In genomic region chr6:30302156-30302555, GRCm38 (mm10) we compare ENCODE assay signal across 7 mouse cellular contexts. TPM values are rescaled to one million over a fixed set of nuclear protein-coding genes. Genes with fewer than 3 reads are reported as not detected.
A peak's percentile ranks its signal among the peaks of the same experiment; 100 is the strongest.
DNase-seq lines count a peak whose midpoint lies in the region; ATAC-seq lines count a peak whose summit lies in the region.

No protein-coding gene starts in this region.

- WGBS in forebrain, embryonic 11.5 days: 4% methylated on average over 4 of the region's 4 CpGs
- 5% methylated on average over 4 of the region's 4 CpGs for WGBS in limb, embryonic 13.5 days
- WGBS in stomach, embryonic 15.5 days: 8% methylated on average over 4 of the region's 4 CpGs

- H3K4me1 ChIP-seq in megakaryocyte, embryonic 14.5 days: peaks cover 78% of the 10 kb centered on the region
- H3K4me1 ChIP-seq in forebrain, embryonic 11.5 days (replicated peaks; ENCODE audit: control insufficient read depth, insufficient read depth, low read length): peaks cover 13% of the 10 kb centered on the region
- H3K4me1 ChIP-seq in limb, embryonic 13.5 days: peaks cover 44% of the 10 kb centered on the region
- H3K4me1 ChIP-seq in stomach, embryonic 15.5 days: peaks cover 15% of the 10 kb centered on the region

- peaks cover 37% of the 10 kb centered on the region for H3K36me3 ChIP-seq in megakaryocyte, embryonic 14.5 days (replicated peaks; ENCODE audit: low read length)
- no peaks in the 10 kb centered on the region for H3K36me3 ChIP-seq in forebrain, embryonic 11.5 days (ENCODE audit: control insufficient read depth, insufficient read depth, low read length)
- peaks cover 13% of the 10 kb centered on the region for H3K36me3 ChIP-seq in limb, embryonic 13.5 days
- no peaks in the 10 kb centered on the region; the same call in 1 of the 2 replicates for H3K36me3 ChIP-seq in stomach, embryonic 15.5 days

- peak overlapping the region; percentile 46; the same call in 1 of the 2 replicates for H3K9ac ChIP-seq in forebrain, embryonic 11.5 days (ENCODE audit: low read length)
- H3K9ac ChIP-seq in limb, embryonic 13.5 days: peak overlapping the region; percentile 84
- peak overlapping the region; percentile 19; the same call in 1 of the 2 replicates for H3K9ac ChIP-seq in stomach, embryonic 15.5 days

- H3K9me3 ChIP-seq in megakaryocyte, embryonic 14.5 days: no peaks in the 10 kb centered on the region
- H3K9me3 ChIP-seq in forebrain, embryonic 11.5 days (ENCODE audit: control insufficient read depth, low read length): no peaks in the 10 kb centered on the region
- H3K9me3 ChIP-seq in limb, embryonic 13.5 days: no peaks in the 10 kb centered on the region
- no peaks in the 10 kb centered on the region for H3K9me3 ChIP-seq in stomach, embryonic 15.5 days

- no peak for ATAC-seq in megakaryocyte, adult 5-6 weeks (ENCODE audit: poor library complexity, severe bottlenecking)
- ATAC-seq in forebrain, embryonic 11.5 days (replicated peaks; ENCODE audit: low FRiP score): no peak
- ATAC-seq in limb, embryonic 13.5 days (ENCODE audit: low FRiP score, low read depth): no peak
- ATAC-seq in stomach, embryonic 15.5 days (ENCODE audit: insufficient read depth, low FRiP score, low read depth): no peak

- H3K27me3 ChIP-seq in megakaryocyte, embryonic 14.5 days (replicated peaks): no peaks in the 10 kb centered on the region
- H3K27me3 ChIP-seq in forebrain, embryonic 11.5 days (ENCODE audit: control insufficient read depth, insufficient read depth, low read length): no peaks in the 10 kb centered on the region
- no peaks in the 10 kb centered on the region for H3K27me3 ChIP-seq in limb, embryonic 13.5 days
- H3K27me3 ChIP-seq in stomach, embryonic 15.5 days (replicated peaks): no peaks in the 10 kb centered on the region

- DNase-seq in forebrain, embryonic 11.5 days (ENCODE audit: low spot score): no peak
- DNase-seq in yolk sac, embryonic 10.5 days (ENCODE audit: low spot score): no peak
- no peak for DNase-seq in gastrocnemius, adult 18-20 months (ENCODE audit: low spot score)

- H3K27ac ChIP-seq in forebrain, embryonic 11.5 days (ENCODE audit: low read depth, low read length): no peak overlapping the region
- H3K27ac ChIP-seq in limb, embryonic 13.5 days: peak overlapping the region; percentile 94; the same call in 1 of the 2 replicates
- H3K27ac ChIP-seq in stomach, embryonic 15.5 days: peak overlapping the region; percentile 90

- peak overlapping the region; percentile 91 for H3K4me3 ChIP-seq in megakaryocyte, embryonic 14.5 days (replicated peaks)
- H3K4me3 ChIP-seq in forebrain, embryonic 11.5 days (ENCODE audit: low read depth, low read length): peak overlapping the region; percentile 71
- peak overlapping the region; percentile 66 for H3K4me3 ChIP-seq in limb, embryonic 13.5 days
- peak overlapping the region; percentile 38 for H3K4me3 ChIP-seq in stomach, embryonic 15.5 days (replicated peaks)

- peak overlapping the region; percentile 61 for H3K4me2 ChIP-seq in forebrain, embryonic 11.5 days (ENCODE audit: low read depth, low read length, severe bottlenecking)
- H3K4me2 ChIP-seq in limb, embryonic 13.5 days (replicated peaks): peak overlapping the region; percentile 76
- H3K4me2 ChIP-seq in stomach, embryonic 15.5 days: peak overlapping the region; percentile 78

RNA-seq across cellular contexts. Expression of gene Ube2h, which starts 2.2 kb away (rescaled TPM):
- polyA plus RNA-seq in megakaryocyte, embryonic 14.5 days (2012; ENCODE audit: insufficient read depth, low replicate concordance): 20.5 and 26.8 TPM in 2 replicates
- total RNA-seq in megakaryocyte, adult 5-6 weeks (2015): 16.8 and 18.5 TPM in 2 replicates
- 21.1 and 31.3 TPM in 2 replicates for total RNA-seq in megakaryocyte, adult 5-6 weeks (2017)
- 50.1 and 51.8 TPM in 2 replicates for polyA plus RNA-seq in forebrain, embryonic 11.5 days (2014; fragmentation: Nextera tagmentation; extraction: Ambion mirVana)
- 43.6 and 45.9 TPM in 2 replicates for polyA plus RNA-seq in limb, embryonic 13.5 days (2015; fragmentation: Nextera tagmentation; extraction: Ambion mirVana)
- 41.9 and 44.0 TPM in 2 replicates for polyA plus RNA-seq in stomach, embryonic 15.5 days (2015; fragmentation: Nextera tagmentation; extraction: Ambion mirVana)
- 10 to 100 TPM; 64.7 to 69.4 TPM for total RNA-seq in gastrocnemius, adult 18-20 months (2021)

Comparison
In these comparisons a context has a peak if more than half of its experiments do, and no peak if none do; other contexts are left out.
1. H3K4me3 ChIP-seq: peak in every context shown above with its lines; median percentile 91 in megakaryocyte, embryonic 14.5 days; 71 in forebrain, embryonic 11.5 days; 66 in limb, embryonic 13.5 days; 38 in stomach, embryonic 15.5 days.
2. H3K9ac ChIP-seq: peak in every context shown above with its lines; median percentile 84 in limb, embryonic 13.5 days; 46 in forebrain, embryonic 11.5 days; 19 in stomach, embryonic 15.5 days.